Mouse (Mus musculus): ENCODE measurements around the gene Olfr1006. TPM values are rescaled to one million over a fixed set of nuclear protein-coding genes. Genes with fewer than 3 reads are reported as not detected.
"Not testable (repeated sequence)": the region's sequence is repeated elsewhere in the genome, so short reads cannot be mapped to it uniquely, and the experiment has no call there.

The Olfr1006 gene
- not detected in 2 replicates for polyA plus RNA-seq (2015; fragmentation: Nextera tagmentation; extraction: Ambion mirVana)

DNA sequence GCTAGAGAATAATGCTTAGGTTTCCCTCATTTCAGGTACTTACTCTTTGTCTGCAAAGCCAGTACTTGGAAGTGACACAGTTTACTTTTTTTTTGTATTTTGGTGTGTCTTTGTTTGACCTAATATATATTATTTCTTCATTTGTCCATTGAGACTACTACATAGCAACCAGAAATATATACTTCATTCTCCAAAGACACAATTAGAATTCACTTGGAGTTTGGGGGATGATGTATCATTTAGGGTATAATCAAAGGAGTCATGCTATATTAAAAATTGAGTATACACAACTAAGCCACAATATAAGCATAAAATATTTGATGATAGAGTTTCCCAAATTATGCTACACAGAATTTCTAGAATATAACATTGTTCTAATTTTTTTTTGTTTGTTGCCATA lies at the start of gene Olfr1006:
Olfr1006 (minus strand) TSS at position 101 of the 400 bp plus-strand sequence.
- no peaks in the 10 kb centered on the region for H3K9me3 ChIP-seq (ENCODE audit: control insufficient read depth, low read length)
- no peak within 1 kb of the TSS for H3K9ac ChIP-seq (replicated peaks; ENCODE audit: low read depth, low read length)
- H3K27ac ChIP-seq (ENCODE audit: low read length): no peak within 1 kb of the TSS
- H3K36me3 ChIP-seq (ENCODE audit: control insufficient read depth, insufficient read depth): no peaks in the 10 kb centered on the region
- ATAC-seq: no peak
- H3K27me3 ChIP-seq (replicated peaks; ENCODE audit: control insufficient read depth, insufficient read depth, low read length): no peaks in the 10 kb centered on the region
- H3K4me2 ChIP-seq (ENCODE audit: low read length): no peak within 1 kb of the TSS
- no peak within 1 kb of the TSS for H3K4me3 ChIP-seq (replicated peaks; ENCODE audit: low read length)
- no peaks in the 10 kb centered on the region for H3K4me1 ChIP-seq (replicated peaks; ENCODE audit: control insufficient read depth, insufficient read depth, low read length)

DNA sequence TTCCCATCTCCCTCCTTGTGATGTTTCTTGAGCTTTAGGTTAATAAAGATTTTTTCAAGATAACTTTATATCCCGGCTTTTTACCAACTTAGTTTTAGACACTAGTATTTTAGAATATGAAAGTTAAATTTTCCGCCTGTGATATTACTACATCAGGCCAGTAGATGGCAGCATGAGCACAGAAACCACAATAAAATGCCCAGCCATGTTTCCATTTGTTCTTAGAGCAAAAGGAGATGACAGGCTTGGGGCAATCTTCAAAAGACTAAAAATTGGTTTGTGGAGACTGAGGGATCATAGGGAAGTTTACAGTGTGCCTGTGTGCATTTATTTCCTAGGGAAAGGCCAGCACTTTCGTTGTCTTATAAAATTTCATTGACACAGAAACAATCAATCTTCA lies 47.2 kb upstream of the Olfr1006 start:
- no peaks in the 10 kb centered on the region for H3K9me3 ChIP-seq (ENCODE audit: control insufficient read depth, low read length)
- no peak overlapping the region for H3K27ac ChIP-seq (ENCODE audit: low read length)
- WGBS: 11% methylated on average over 3 of the region's 3 CpGs
- no peaks in the 10 kb centered on the region for H3K27me3 ChIP-seq (replicated peaks; ENCODE audit: control insufficient read depth, insufficient read depth, low read length)
- H3K9ac ChIP-seq (replicated peaks; ENCODE audit: low read depth, low read length): no peak overlapping the region
- no peaks in the 10 kb centered on the region for H3K36me3 ChIP-seq (ENCODE audit: control insufficient read depth, insufficient read depth)
- H3K4me1 ChIP-seq (replicated peaks; ENCODE audit: control insufficient read depth, insufficient read depth, low read length): no peaks in the 10 kb centered on the region
- no peak; the same call in 1 of the 2 replicates for ATAC-seq
- H3K4me2 ChIP-seq (ENCODE audit: low read length): no peak overlapping the region
- H3K4me3 ChIP-seq (replicated peaks; ENCODE audit: low read length): no peak overlapping the region

DNA sequence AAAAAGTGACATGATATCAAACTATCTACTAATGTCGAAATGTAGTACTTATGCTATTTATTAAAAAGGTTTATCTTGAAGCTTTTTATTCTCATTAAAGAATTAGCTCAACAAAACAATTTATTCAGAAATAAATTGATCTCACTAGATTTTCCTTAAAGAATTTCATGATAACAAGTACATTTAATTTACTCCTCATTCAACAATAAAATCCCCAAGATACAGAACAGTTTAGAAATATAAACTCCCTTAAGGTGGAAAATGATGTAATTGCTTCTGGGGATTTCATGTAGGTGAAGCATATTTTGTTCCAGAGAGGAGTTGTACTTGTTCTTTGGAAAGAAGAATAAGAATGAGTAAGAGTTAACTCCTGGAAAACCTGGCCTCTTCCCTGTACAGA lies 36.6 kb upstream of the Olfr1006 start, which contains the start of gene Olfr1009:
Olfr1009 (plus strand) TSS at position 301 of the 400 bp plus-strand sequence.
- Histone ChIP-seq H3K4me3 (replicated peaks; ENCODE audit: low read length) (no peak within 1 kb of the TSS), H3K4me1 (replicated peaks; ENCODE audit: control insufficient read depth, insufficient read depth, low read length) (no peaks in the 10 kb centered on the region), H3K9me3 (ENCODE audit: control insufficient read depth, low read length) (no peaks in the 10 kb centered on the region), H3K27me3 (replicated peaks; ENCODE audit: control insufficient read depth, insufficient read depth, low read length) (no peaks in the 10 kb centered on the region), H3K4me2 (ENCODE audit: low read length) (no peak within 1 kb of the TSS), H3K27ac (ENCODE audit: low read length) (no peak within 1 kb of the TSS), H3K36me3 (ENCODE audit: control insufficient read depth, insufficient read depth) (no peaks in the 10 kb centered on the region), H3K9ac (replicated peaks; ENCODE audit: low read depth, low read length) (no peak within 1 kb of the TSS)
- ATAC-seq: no peak
- 95% methylated on average over 1 of the region's 1 CpGs for WGBS

DNA sequence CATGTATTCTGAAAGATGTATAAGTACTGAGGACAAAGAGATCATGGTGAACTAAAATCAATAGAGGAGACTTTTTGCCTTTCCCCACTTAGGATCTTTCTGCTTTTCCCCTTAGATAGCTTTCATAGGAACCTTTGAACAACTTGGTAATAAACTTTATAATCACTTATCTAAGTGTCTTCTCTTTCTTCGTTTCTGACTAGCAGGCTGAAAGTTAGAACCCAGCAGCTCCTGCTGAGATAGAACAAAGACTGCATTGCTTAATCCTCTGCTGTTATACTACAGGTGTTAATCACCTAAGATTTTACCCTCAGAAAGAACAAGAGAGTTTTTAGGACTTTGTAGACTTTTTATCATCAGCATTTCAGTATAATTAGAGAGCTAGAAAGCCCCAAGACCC lies 32.6 kb upstream of the Olfr1006 start:
- 12% methylated on average over 1 of the region's 1 CpGs for WGBS
- Histone ChIP-seq H3K4me2 (ENCODE audit: low read length) (no peak overlapping the region), H3K4me1 (replicated peaks; ENCODE audit: control insufficient read depth, insufficient read depth, low read length) (no peaks in the 10 kb centered on the region), H3K27me3 (replicated peaks; ENCODE audit: control insufficient read depth, insufficient read depth, low read length) (no peaks in the 10 kb centered on the region), H3K4me3 (replicated peaks; ENCODE audit: low read length) (no peak overlapping the region), H3K36me3 (ENCODE audit: control insufficient read depth, insufficient read depth) (no peaks in the 10 kb centered on the region), H3K9ac (replicated peaks; ENCODE audit: low read depth, low read length) (no peak overlapping the region), H3K9me3 (ENCODE audit: control insufficient read depth, low read length) (no peaks in the 10 kb centered on the region), H3K27ac (ENCODE audit: low read length) (no peak overlapping the region)
- ATAC-seq: no peak

DNA sequence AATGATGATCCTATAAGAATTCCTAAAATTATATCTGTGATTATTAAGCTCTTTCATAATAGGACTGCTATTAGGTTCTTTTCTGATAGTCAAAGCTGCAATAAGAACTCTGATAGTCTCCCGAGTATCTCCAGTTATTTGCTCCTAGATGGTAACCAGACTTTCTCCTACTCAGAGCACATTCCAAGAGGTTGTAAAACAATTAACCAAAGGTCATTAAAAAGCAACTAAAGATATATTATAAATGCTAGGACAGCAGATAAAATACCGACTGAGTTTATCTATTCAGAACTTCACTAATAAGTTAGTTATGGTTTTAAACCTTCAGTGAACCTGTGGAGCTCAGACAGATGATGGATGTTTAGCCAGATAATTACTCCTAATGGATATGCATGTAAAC lies 32.1 kb upstream of the Olfr1006 start:
- H3K4me1 ChIP-seq (replicated peaks; ENCODE audit: control insufficient read depth, insufficient read depth, low read length); H3K27me3 ChIP-seq (replicated peaks; ENCODE audit: control insufficient read depth, insufficient read depth, low read length); H3K36me3 ChIP-seq (ENCODE audit: control insufficient read depth, insufficient read depth); ATAC-seq; H3K4me2 ChIP-seq (ENCODE audit: low read length); H3K9ac ChIP-seq (replicated peaks; ENCODE audit: low read depth, low read length); H3K27ac ChIP-seq (ENCODE audit: low read length); H3K4me3 ChIP-seq (replicated peaks; ENCODE audit: low read length); H3K9me3 ChIP-seq (ENCODE audit: control insufficient read depth, low read length): not testable (repeated sequence)
- 80% methylated on average over 2 of the region's 2 CpGs for WGBS

DNA sequence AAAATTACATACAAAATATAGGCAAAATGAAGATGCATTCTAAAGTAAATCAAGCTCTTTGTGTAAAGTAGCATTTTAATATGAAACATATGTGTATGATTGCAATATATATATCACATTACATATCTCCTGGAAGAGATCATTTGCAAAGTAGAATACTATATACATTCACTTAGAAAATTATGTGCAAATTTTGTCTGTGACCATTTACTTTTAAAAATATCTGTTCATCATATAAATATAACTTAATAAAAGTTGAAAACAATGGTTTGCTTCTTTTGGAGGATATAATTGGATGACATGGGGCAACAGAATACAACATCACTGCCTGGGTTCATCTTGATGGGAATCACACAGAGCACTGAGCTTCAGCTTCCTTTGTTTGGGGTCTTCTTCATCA lies 10.6 kb upstream of the Olfr1006 start, which contains the start of gene Olfr1008:
Olfr1008 (plus strand) TSS at position 301 of the 400 bp plus-strand sequence.
- H3K4me2 ChIP-seq (ENCODE audit: low read length): no peak within 1 kb of the TSS

DNA sequence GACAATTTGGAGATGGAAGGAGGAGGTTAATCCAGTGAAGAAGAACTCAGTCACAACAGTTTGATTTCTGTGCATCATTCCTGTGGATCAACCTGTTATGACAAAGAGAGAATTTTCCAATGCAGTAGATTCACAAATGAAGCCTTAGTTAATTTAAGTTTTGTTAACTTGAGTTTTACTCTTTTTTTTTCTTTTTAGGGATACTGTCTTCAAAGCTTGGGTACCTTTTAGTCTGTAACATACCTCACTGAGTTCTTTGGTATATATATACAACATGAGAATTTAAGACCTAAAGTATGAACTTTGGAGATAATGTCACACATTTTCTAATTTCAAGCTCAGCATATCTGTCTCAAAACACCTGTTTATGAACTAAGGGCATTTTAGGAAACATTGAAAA lies 14.2 kb downstream of the Olfr1006 start, which contains the start of gene Olfr154:
Olfr154 (minus strand) TSS at position 101 of the 400 bp plus-strand sequence.
- not testable (repeated sequence) for H3K27me3 ChIP-seq (replicated peaks; ENCODE audit: control insufficient read depth, insufficient read depth, low read length); H3K36me3 ChIP-seq (ENCODE audit: control insufficient read depth, insufficient read depth); H3K4me2 ChIP-seq (ENCODE audit: low read length); H3K4me3 ChIP-seq (replicated peaks; ENCODE audit: low read length); ATAC-seq; H3K4me1 ChIP-seq (replicated peaks; ENCODE audit: control insufficient read depth, insufficient read depth, low read length); H3K9me3 ChIP-seq (ENCODE audit: control insufficient read depth, low read length); H3K27ac ChIP-seq (ENCODE audit: low read length); H3K9ac ChIP-seq (replicated peaks; ENCODE audit: low read depth, low read length)

More for the DNA sequence above, 10.6 kb upstream of the Olfr1006 start, which contains the start of gene Olfr1008:
- no peak within 1 kb of the TSS for H3K9ac ChIP-seq (replicated peaks; ENCODE audit: low read depth, low read length)
- H3K36me3 ChIP-seq (ENCODE audit: control insufficient read depth, insufficient read depth): no peaks in the 10 kb centered on the region
- no peak within 1 kb of the TSS for H3K4me3 ChIP-seq (replicated peaks; ENCODE audit: low read length)
- H3K27me3 ChIP-seq (replicated peaks; ENCODE audit: control insufficient read depth, insufficient read depth, low read length): no peaks in the 10 kb centered on the region
- no peak for ATAC-seq
- no peak within 1 kb of the TSS for H3K27ac ChIP-seq (ENCODE audit: low read length)
- no peaks in the 10 kb centered on the region for H3K4me1 ChIP-seq (replicated peaks; ENCODE audit: control insufficient read depth, insufficient read depth, low read length)
- H3K9me3 ChIP-seq (ENCODE audit: control insufficient read depth, low read length): no peaks in the 10 kb centered on the region

DNA sequence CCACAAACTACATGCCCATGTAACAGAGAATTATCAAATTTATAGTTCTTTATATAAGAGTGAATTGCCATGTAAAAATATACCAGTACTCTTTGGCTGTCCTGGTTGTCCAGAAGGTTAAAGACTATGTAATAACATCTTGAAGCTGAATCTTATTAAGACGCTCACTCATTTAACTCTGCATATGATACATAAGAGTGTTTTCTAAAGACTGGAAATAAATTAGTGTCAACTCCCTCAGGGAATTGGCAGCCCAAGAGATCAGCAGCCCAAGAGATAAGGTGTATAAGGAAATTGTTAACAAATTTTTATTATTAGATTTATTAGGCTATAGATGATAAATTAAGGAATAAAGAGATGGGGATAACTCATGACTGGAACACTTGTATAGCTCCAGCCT lies 28.0 kb downstream of the Olfr1006 start, which contains the start of gene Olfr1002:
Olfr1002 (minus strand) TSS at position 101 of the 400 bp plus-strand sequence.
- 93% methylated on average over 1 of the region's 1 CpGs for WGBS
- Histone ChIP-seq H3K27me3 (replicated peaks; ENCODE audit: control insufficient read depth, insufficient read depth, low read length) (no peaks in the 10 kb centered on the region), H3K36me3 (ENCODE audit: control insufficient read depth, insufficient read depth) (no peaks in the 10 kb centered on the region), H3K9ac (replicated peaks; ENCODE audit: low read depth, low read length) (no peak within 1 kb of the TSS), H3K27ac (ENCODE audit: low read length) (no peak within 1 kb of the TSS), H3K9me3 (ENCODE audit: control insufficient read depth, low read length) (no peaks in the 10 kb centered on the region), H3K4me1 (replicated peaks; ENCODE audit: control insufficient read depth, insufficient read depth, low read length) (no peaks in the 10 kb centered on the region), H3K4me2 (ENCODE audit: low read length) (no peak within 1 kb of the TSS), H3K4me3 (replicated peaks; ENCODE audit: low read length) (no peak within 1 kb of the TSS)
- ATAC-seq: no peak
